Mouse (Mus musculus) hindbrain, embryonic 13.5 days (tissue): ENCODE data around the gene Trpv4. TPM values are rescaled to one million over a fixed set of nuclear protein-coding genes. Genes with fewer than 3 reads are reported as not detected.

ENCODE experiments used
- polyA plus RNA-seq: library from polyadenylated mRNA; unstranded; fragments of >200 nt; fragmentation: Nextera tagmentation; extraction: Ambion mirVana; gene quantifications from 2 replicates; pipeline ENCODE4 v1.2.1, GENCODE M21; 2015

Gene Trpv4
- polyA plus RNA-seq, 1 experiment from 2014 or later: 0.65 TPM

Other genes starting within 250 kb of the Trpv4 start
- gene Mmab, start 214.4 kb downstream of the Trpv4 start, polyA plus RNA-seq: 23.6 and 25.7 TPM in 2 replicates
- gene Mvk, start 214.2 kb downstream of the Trpv4 start, polyA plus RNA-seq: 50.0 and 54.0 TPM in 2 replicates
- 5.8 and 6.4 TPM in 2 replicates for gene Fam222a, start 90.4 kb downstream of the Trpv4 start, polyA plus RNA-seq
- gene Gltp, start 32.6 kb upstream of the Trpv4 start, polyA plus RNA-seq: 41.5 and 42.9 TPM in 2 replicates
- 18.3 and 21.1 TPM in 2 replicates for gene Tchp, start 49.3 kb upstream of the Trpv4 start, polyA plus RNA-seq
- gene Ankrd13a, start 116.3 kb upstream of the Trpv4 start, polyA plus RNA-seq: 37.5 and 39.6 TPM in 2 replicates
- gene Git2, start 117.1 kb upstream of the Trpv4 start, polyA plus RNA-seq: 45.4 and 49.7 TPM in 2 replicates
- 261 and 279 TPM in 2 replicates for gene 1500011B03Rik, start 165.0 kb upstream of the Trpv4 start, polyA plus RNA-seq
- not detected in 2 replicates for gene 4930519G04Rik, start 195.2 kb upstream of the Trpv4 start, polyA plus RNA-seq
- 1.9 and 2.2 TPM in 2 replicates for gene Gm9936, start 200.3 kb upstream of the Trpv4 start, polyA plus RNA-seq
- gene Oasl2, start 238.5 kb upstream of the Trpv4 start, polyA plus RNA-seq: 3.5 and 3.6 TPM in 2 replicates